Mouse (Mus musculus): ENCODE results near the gene Cdk11b. TPM values are rescaled to one million over a fixed set of nuclear protein-coding genes. Genes with fewer than 3 reads are reported as not detected.
A peak's percentile ranks its signal among the peaks of the same experiment; 100 is the strongest.

The Cdk11b gene
- polyA plus RNA-seq (2015; fragmentation: Nextera tagmentation; extraction: Ambion mirVana): 19.4 and 20.3 TPM in 2 replicates

DNA sequence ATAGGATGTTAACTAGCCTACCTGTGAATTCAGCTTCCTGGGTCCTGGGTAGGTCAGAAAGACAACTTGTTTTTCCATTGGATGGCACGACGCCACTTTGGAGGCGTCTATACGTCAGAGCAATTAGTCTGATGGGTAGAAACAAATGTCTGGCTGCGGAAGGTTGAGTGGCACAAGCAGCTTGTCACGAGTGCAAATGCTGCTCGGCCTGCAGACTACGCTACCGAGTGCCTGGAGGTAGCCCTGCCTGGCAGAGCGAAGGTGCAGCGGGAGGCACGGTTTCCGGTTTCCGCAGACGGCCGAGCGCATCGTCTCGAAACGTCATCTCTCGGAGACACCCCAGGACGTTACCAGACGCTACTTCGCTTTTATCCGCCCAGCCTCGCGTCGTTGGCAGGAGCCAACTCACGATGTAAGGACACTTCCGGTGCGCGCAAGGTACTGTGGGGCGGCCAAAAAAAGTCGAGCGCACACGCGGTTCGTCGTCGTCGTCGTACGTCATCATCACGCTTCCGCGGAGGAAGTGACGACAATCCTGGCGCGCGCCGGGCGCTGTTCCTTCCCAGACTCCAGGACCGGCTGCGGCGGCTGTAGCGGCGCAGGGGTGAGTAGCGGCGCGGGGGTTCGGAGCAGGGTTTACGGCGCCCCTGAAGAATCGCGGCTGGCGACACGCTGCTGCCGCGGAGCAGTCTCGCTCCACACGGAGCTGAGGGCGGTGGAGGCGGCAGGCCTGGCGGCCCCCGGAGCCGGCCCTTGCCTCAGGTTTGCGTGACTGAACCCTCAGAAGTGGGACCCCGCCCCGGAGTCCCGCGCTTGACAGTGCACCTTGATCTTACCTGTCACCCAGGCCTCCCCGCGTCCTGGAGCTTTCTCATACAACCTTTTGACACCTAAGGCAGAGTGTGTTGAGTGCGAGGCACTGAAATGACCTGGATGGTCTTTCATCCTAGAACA, at the start of gene Cdk11b:
TSS of gene Cdk11b (plus strand) at position 517 of the 954 bp plus-strand sequence.
- H3K4me2 ChIP-seq (ENCODE audit: low read depth, low read length): peak within 1 kb of the TSS; percentile 91
- no peaks in the 10 kb centered on the region for H3K27me3 ChIP-seq (ENCODE audit: control insufficient read depth, insufficient read depth, low read depth, low read length)
- WGBS (ENCODE audit: insufficient replicate concordance): under 1% methylated on average over 84 of the region's 84 CpGs
- H3K4me1 ChIP-seq (ENCODE audit: control insufficient read depth, low read depth, low read length): peaks cover 6% of the 10 kb centered on the region; the same call in 1 of the 2 replicates
- H3K27ac ChIP-seq (ENCODE audit: low read length): peak within 1 kb of the TSS; percentile 98
- H3K9ac ChIP-seq (ENCODE audit: low read depth, low read length): peak within 1 kb of the TSS; percentile 91
- H3K36me3 ChIP-seq (ENCODE audit: control insufficient read depth, insufficient read depth): peaks cover 15% of the 10 kb centered on the region
- no peaks in the 10 kb centered on the region for H3K9me3 ChIP-seq (replicated peaks; ENCODE audit: control insufficient read depth, low read length)
- peak; percentile 99 for ATAC-seq (ENCODE audit: low read depth)
- peak within 1 kb of the TSS; percentile 99 for H3K4me3 ChIP-seq (ENCODE audit: low read depth, low read length)

- Histone ChIP-seq H3K4me1 (ENCODE audit: control insufficient read depth, low read depth, low read length) (peaks cover 20% of the 10 kb centered on the region), H3K4me2 (ENCODE audit: low read depth, low read length) (no peak overlapping the region), H3K36me3 (ENCODE audit: control insufficient read depth, insufficient read depth) (no peaks in the 10 kb centered on the region; the same call in none of the 2 replicates), H3K4me3 (ENCODE audit: low read depth, low read length) (no peak overlapping the region), H3K27me3 (ENCODE audit: control insufficient read depth, insufficient read depth, low read depth, low read length) (no peaks in the 10 kb centered on the region), H3K9me3 (replicated peaks; ENCODE audit: control insufficient read depth, low read length) (no peaks in the 10 kb centered on the region), H3K9ac (ENCODE audit: low read depth, low read length) (no peak overlapping the region), H3K27ac (ENCODE audit: low read length) (no peak overlapping the region)
- no peak for ATAC-seq (ENCODE audit: low read depth)
- WGBS (ENCODE audit: insufficient replicate concordance): 21% methylated on average over 11 of the region's 11 CpGs
Observed at GRCm38 (mm10) chr4:155574931-155575330, 49.7 kb upstream of the Cdk11b start.

DNA sequence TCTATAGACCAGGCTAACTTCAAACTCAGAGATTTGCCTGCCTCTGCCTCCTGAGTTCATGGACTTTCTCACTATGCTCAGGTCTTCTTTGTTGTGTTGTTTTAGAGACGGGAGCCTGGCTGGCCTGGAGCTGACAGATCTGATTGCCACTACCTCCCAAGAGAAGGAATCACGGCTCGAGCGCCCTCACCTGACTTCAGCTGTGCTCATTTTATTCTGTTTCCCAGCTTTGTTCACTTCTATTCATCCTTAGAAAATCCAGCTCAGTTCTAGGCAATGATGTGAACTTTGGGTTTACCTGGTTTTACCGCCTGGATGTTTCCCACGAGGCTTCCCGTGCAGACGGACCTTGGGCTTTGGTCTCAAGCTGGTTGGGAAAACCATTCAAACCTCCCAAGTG, 49.1 kb upstream of the Cdk11b start:
- no peaks in the 10 kb centered on the region; the same call in none of the 2 replicates for H3K36me3 ChIP-seq (ENCODE audit: control insufficient read depth, insufficient read depth)
- H3K4me3 ChIP-seq (ENCODE audit: low read depth, low read length): no peak overlapping the region
- no peaks in the 10 kb centered on the region for H3K9me3 ChIP-seq (replicated peaks; ENCODE audit: control insufficient read depth, low read length)
- H3K9ac ChIP-seq (ENCODE audit: low read depth, low read length): no peak overlapping the region
- no peak overlapping the region for H3K27ac ChIP-seq (ENCODE audit: low read length)
- no peak for ATAC-seq (ENCODE audit: low read depth)
- no peaks in the 10 kb centered on the region for H3K27me3 ChIP-seq (ENCODE audit: control insufficient read depth, insufficient read depth, low read depth, low read length)
- no peak overlapping the region for H3K4me2 ChIP-seq (ENCODE audit: low read depth, low read length)
- H3K4me1 ChIP-seq (ENCODE audit: control insufficient read depth, low read depth, low read length): peaks cover 19% of the 10 kb centered on the region
- 73% methylated on average over 8 of the region's 8 CpGs for WGBS (ENCODE audit: insufficient replicate concordance)

DNA sequence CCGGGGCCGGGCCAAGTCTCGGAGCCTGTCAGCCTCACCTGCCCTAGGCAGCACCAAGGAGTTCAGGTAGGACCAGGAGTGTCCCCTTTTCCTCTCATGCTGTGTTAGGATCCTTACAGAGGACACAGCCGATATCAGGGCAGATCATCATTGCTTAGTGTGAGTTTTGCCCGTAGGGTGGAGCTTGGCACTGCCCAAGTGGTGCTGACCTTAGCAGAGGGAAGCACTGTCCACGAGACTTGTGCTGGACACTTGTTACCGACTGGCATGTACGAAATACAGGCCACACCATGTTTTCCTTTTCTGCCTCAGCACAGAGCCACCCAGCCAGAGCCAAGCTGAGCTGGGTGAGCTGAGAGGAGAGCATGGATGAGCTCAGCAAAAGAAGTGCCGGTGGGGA, 47.5 kb upstream of the Cdk11b start:
- no peak overlapping the region for H3K9ac ChIP-seq (ENCODE audit: low read depth, low read length)

GRCm38 (mm10) chr4:155577741-155578140, 46.9 kb upstream of the Cdk11b start:
- H3K27ac ChIP-seq (ENCODE audit: low read length): no peak overlapping the region
- H3K9me3 ChIP-seq (replicated peaks; ENCODE audit: control insufficient read depth, low read length): no peaks in the 10 kb centered on the region
- no peak overlapping the region for H3K4me2 ChIP-seq (ENCODE audit: low read depth, low read length)
- H3K36me3 ChIP-seq (ENCODE audit: control insufficient read depth, insufficient read depth): no peaks in the 10 kb centered on the region; the same call in none of the 2 replicates
- WGBS (ENCODE audit: insufficient replicate concordance): 63% methylated on average over 5 of the region's 5 CpGs
- H3K27me3 ChIP-seq (ENCODE audit: control insufficient read depth, insufficient read depth, low read depth, low read length): no peaks in the 10 kb centered on the region
- peaks cover 12% of the 10 kb centered on the region for H3K4me1 ChIP-seq (ENCODE audit: control insufficient read depth, low read depth, low read length)
- H3K9ac ChIP-seq (ENCODE audit: low read depth, low read length): no peak overlapping the region
- peak; percentile 30; the same call in 1 of the 2 replicates for ATAC-seq (ENCODE audit: low read depth)
- no peak overlapping the region for H3K4me3 ChIP-seq (ENCODE audit: low read depth, low read length)

More for the DNA sequence above, 47.5 kb upstream of the Cdk11b start:
- ATAC-seq (ENCODE audit: low read depth): no peak
- no peak overlapping the region for H3K27ac ChIP-seq (ENCODE audit: low read length)
- no peaks in the 10 kb centered on the region for H3K27me3 ChIP-seq (ENCODE audit: control insufficient read depth, insufficient read depth, low read depth, low read length)
- H3K4me3 ChIP-seq (ENCODE audit: low read depth, low read length): no peak overlapping the region
- no peak overlapping the region for H3K4me2 ChIP-seq (ENCODE audit: low read depth, low read length)
- 78% methylated on average over 9 of the region's 9 CpGs for WGBS (ENCODE audit: insufficient replicate concordance)
- no peaks in the 10 kb centered on the region for H3K9me3 ChIP-seq (replicated peaks; ENCODE audit: control insufficient read depth, low read length)
- H3K4me1 ChIP-seq (ENCODE audit: control insufficient read depth, low read depth, low read length): peaks cover 12% of the 10 kb centered on the region
- no peaks in the 10 kb centered on the region; the same call in none of the 2 replicates for H3K36me3 ChIP-seq (ENCODE audit: control insufficient read depth, insufficient read depth)

GRCm38 (mm10) chr4:155578336-155579125, 46.1 kb upstream of the Cdk11b start:
- Histone ChIP-seq H3K4me1 (ENCODE audit: control insufficient read depth, low read depth, low read length) (peaks cover 12% of the 10 kb centered on the region), H3K9me3 (replicated peaks; ENCODE audit: control insufficient read depth, low read length) (no peaks in the 10 kb centered on the region), H3K27me3 (ENCODE audit: control insufficient read depth, insufficient read depth, low read depth, low read length) (no peaks in the 10 kb centered on the region), H3K4me2 (ENCODE audit: low read depth, low read length) (no peak overlapping the region), H3K27ac (ENCODE audit: low read length) (peak overlapping the region; percentile 46), H3K4me3 (ENCODE audit: low read depth, low read length) (no peak overlapping the region), H3K36me3 (ENCODE audit: control insufficient read depth, insufficient read depth) (peaks cover 4% of the 10 kb centered on the region), H3K9ac (ENCODE audit: low read depth, low read length) (no peak overlapping the region)
- 0 out of 2 replicates have a peak, but pooled peaks have one; percentile 31 for ATAC-seq (ENCODE audit: low read depth)
- 64% methylated on average over 7 of the region's 7 CpGs for WGBS (ENCODE audit: insufficient replicate concordance)

DNA sequence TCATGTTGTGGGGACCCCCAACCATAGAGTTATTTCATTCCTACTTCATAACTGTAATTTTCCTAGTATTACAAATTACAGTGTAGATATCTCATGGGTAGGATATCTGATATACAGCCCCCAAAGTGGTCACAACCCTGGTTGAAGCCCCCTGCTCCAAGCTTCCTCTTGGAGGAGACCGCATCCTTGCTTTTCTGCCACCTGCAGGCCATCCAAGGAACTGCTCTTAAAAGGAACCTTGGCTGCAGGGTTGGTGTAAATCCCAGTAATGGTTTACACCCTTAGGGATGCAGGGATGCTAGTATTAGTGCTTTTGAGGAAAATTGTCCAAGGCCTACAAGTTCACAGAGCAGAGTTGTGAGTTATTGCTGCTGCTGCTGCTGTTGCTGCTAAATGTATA, 44.2 kb upstream of the Cdk11b start:
- H3K27ac ChIP-seq (ENCODE audit: low read length): no peak overlapping the region
- H3K4me2 ChIP-seq (ENCODE audit: low read depth, low read length): no peak overlapping the region
- H3K4me3 ChIP-seq (ENCODE audit: low read depth, low read length): no peak overlapping the region
- peaks cover 12% of the 10 kb centered on the region for H3K4me1 ChIP-seq (ENCODE audit: control insufficient read depth, low read depth, low read length)
- WGBS (ENCODE audit: insufficient replicate concordance): 22% methylated on average over 1 of the region's 1 CpGs
- no peaks in the 10 kb centered on the region for H3K27me3 ChIP-seq (ENCODE audit: control insufficient read depth, insufficient read depth, low read depth, low read length)
- no peaks in the 10 kb centered on the region for H3K9me3 ChIP-seq (replicated peaks; ENCODE audit: control insufficient read depth, low read length)
- ATAC-seq (ENCODE audit: low read depth): no peak
- H3K36me3 ChIP-seq (ENCODE audit: control insufficient read depth, insufficient read depth): peaks cover 13% of the 10 kb centered on the region
- H3K9ac ChIP-seq (ENCODE audit: low read depth, low read length): no peak overlapping the region

DNA sequence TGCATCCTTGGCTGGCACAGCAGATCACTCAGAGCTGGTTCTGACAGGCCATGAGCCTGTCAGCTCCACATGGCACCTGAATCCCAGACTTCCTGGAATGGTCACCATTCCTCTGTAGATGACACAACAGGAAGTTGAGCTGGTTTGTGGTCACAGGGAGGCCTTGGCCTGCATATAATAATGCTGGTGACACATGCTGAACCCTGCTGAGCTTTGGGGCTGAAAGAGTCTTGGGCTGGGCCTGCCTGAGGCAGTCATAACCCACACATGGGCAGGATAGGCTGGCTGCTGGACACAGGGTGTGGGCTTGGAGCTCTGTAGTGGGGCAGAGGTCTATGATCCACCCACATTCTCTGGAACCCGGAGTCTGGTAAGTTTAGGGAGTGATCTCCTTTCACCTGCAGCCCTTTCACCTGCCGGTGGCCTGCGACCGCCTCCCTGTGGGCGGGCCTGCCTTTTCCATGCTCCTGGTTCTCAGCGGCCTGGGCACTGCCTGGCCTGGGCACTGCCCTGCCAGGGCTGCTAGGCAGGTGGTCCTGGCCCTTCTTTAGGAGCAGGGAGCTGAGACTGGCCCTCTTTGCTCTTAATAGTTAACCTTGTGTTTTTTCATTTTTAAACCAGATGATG, 42.3 kb upstream of the Cdk11b start:
- Histone ChIP-seq H3K4me1 (ENCODE audit: control insufficient read depth, low read depth, low read length) (peaks cover 9% of the 10 kb centered on the region), H3K27me3 (ENCODE audit: control insufficient read depth, insufficient read depth, low read depth, low read length) (no peaks in the 10 kb centered on the region), H3K36me3 (ENCODE audit: control insufficient read depth, insufficient read depth) (peaks cover 17% of the 10 kb centered on the region), H3K9me3 (replicated peaks; ENCODE audit: control insufficient read depth, low read length) (no peaks in the 10 kb centered on the region), H3K4me3 (ENCODE audit: low read depth, low read length) (no peak overlapping the region), H3K27ac (ENCODE audit: low read length) (no peak overlapping the region), H3K4me2 (ENCODE audit: low read depth, low read length) (no peak overlapping the region), H3K9ac (ENCODE audit: low read depth, low read length) (no peak overlapping the region)
- WGBS (ENCODE audit: insufficient replicate concordance): 87% methylated on average over 6 of the region's 6 CpGs
- ATAC-seq (ENCODE audit: low read depth): no peak
